Mouse (Mus musculus): ENCODE measurements around the gene Ncl.
A peak's percentile ranks its signal among the peaks of the same experiment; 100 is the strongest.

The Ncl gene

DNA sequence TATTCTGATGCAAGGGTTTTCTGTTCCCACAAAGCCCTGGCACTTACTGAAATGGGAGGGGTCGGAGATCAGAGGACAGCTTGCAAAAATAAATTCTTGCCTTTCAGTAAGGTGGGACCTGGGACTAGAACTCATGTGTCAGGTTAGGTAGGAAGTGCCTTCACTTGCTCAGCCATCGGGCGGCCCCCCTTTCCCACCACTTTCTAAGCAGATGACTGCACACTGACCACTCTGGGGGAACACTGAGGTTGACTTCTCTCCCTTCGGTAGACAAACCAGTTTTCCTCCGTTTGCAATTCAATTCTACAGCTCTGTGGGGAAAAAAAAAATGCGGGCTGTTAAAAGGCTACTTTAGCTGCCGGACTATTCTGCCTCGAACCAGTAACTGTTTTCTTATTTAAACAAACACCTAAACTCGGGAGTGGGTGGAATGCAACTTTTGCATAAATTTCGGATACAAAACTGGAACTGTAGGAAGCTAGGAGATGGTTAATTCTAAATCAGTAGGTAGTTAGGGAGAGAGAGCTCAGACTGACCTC lies 47.7 kb downstream of the Ncl start:
- DNase-seq = no peak

GRCm38 (mm10) chr1:86310536-86311310 lies 48.5 kb downstream of the Ncl start:
- DNase-seq = no peak

DNA sequence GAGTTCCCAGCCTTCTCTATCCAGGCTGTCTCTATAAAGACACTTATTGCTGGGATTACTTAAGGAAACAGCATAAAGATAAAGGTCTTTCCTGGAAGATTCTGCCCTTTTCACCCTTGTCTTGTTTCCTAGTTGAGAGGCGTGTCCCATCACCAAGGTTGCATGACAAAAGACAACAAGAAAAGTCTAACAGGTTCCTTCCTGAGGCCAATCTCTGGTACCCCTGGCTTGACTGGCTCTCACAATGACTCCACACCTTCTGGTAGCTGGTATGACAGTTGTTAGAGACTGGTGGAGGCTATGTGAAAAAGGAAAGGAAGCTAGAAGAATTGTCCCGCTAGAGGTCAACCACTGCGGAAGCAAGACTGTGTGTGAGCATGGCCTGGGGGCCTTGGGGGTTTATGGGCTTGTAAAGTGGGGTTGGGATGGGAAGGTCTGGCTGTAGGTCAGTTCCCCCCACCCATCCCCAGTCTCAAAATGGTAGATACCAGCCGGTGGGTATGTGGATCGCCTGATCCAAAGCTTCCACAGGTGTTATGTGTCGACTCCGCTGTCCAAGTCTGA lies 49.8 kb downstream of the Ncl start:
- no peak for DNase-seq

DNA sequence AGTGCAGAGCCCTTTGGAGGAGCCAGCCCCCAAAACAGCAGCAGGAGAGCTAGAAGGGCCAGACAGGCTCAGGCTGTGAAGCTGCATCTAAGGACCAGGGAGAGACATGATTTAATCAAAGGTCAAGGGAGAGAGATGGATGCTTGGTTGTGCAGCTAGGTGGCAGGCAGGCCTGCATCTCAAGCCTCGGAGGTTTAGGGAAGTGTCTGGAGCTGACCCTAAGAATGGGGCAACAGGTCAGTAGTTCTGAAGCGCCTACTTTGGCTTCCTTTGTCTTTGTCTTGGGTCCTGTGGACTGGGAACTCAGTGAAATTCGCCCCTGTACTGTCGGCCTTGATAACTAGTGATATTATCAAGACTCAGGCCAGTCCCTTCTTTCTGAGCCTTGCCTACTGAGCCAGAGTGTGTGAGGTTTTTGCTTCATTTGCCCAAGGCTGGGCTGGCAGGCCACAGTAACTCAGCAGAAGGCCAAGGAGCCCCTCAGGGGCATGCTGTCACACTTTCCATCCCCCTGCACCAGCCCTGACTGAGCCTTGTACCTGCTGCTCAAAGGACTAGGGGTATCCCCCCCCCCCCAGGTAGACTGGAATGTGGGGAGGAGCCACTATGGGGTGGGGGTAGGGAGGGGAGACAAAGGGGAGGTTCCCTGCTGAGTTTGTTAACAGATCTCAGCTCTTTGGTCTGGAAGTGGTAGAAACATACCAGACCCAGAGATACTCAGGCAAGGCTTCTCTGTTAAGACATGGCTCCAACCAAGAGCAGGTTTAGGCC lies 51.1 kb downstream of the Ncl start:
- no peak for DNase-seq

DNA sequence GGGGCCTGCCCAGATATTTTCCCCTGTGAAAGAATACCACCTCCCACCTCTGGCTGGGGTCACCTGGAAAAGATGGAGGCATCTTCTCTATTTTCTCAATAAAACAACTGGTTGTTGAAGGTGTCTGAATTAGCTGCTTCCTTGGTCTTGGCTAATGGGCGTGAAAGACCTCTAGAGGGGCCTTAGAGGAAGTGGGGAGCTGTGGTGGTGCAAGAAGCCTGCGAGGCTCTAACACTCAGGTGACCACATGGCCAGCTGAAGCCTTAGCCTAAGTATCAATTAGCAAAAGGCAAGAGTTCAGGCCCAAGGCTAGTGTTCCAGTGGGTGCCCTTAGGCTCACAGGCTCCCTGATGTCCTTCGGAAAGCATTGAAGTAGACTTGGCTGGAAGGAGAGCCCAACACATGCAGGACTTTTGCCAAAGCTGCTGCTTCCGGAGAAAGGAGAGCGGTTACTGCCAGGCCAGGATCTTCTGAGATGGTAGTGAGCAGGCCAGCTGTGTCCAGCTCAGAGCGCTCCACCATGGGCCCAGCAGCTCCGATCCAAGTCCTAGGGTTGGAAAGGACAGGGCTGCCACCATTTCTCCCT lies 51.9 kb downstream of the Ncl start:
- no peak for DNase-seq

DNA sequence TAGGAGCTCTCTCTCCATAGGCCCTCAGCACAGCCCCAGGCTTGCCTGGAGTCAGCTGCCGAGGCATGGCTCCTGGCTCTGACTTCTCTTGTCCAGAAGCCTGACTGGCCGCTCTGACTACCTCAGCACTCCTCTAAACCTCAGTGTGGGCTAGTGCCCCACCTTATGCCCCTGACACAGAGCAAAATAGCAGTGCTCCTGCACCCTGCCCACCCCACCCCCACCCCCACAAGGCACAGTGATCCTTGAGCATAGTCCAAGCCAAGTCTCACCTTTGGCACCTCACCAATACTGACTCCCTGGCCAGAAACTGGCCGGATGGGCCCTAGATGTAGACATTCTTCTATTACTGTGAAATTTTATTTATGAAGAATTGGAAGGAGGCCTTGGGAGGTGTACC lies 52.5 kb downstream of the Ncl start:
- no peak for DNase-seq

DNA sequence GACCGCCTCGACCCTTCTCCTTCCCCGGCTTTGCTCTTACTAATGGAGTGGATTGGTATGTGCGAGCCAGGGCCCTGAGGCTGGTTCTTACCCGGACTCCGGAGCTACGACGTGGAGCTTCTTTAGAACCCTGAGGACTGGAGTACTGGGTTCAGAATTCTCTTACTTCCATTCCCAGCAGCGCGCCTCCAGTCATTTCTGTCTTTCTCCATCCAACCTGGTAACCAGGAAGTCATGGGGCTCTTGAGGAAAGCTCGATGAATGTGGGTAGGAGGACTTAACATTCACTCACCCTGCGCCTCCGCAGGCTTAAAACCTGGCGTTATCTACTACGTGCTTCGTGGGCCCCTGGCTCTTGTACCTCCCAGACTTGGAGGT lies 55.3 kb downstream of the Ncl start:
- peak in 1 of 2 experiments; percentile 10 for DNase-seq

GRCm38 (mm10) chr1:86303063-86303872 lies 55.9 kb downstream of the Ncl start:
- DNase-seq = peak; percentile 37 to 59

DNA sequence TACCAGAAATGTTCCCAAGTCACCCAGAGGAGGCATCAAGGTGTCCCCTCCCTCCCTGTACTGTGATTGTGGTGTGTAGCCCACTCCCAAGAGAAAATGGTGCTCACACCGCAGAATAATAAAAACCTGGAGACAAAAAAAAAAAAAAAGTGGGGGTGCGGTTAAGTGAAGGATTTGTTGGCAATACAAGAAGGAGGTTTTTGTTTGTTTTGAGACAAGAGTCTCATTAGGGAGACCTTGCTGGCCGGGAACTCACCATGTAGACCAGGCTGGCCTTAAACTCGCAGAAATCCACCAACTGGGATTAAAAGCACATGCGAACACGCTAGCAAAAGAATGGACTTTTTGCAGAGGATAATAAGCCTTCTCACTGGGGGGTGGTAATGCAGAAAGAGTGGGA lies 56.7 kb downstream of the Ncl start, which contains the start of gene B3gnt7:
TSS of gene B3gnt7 (plus strand) at position 301 of the 400 bp plus-strand sequence.
- DNase-seq = no peak

- peak; percentile 63 to 65 for DNase-seq
Measured at GRCm38 (mm10) chr1:86301221-86302091, 57.7 kb downstream of the Ncl start.

- peak; percentile 22 to 51 for DNase-seq
Measured at GRCm38 (mm10) chr1:86300731-86301130, 58.5 kb downstream of the Ncl start.

- DNase-seq = no peak
Measured at GRCm38 (mm10) chr1:86300093-86300492, 59.1 kb downstream of the Ncl start.
